Mouse (Mus musculus) lung, postnatal 0 days (tissue): Measurements from ENCODE around the gene Lsg1. TPM values are rescaled to one million over a fixed set of nuclear protein-coding genes. Genes with fewer than 3 reads are reported as not detected.

Experiments used
- ATAC-seq: fragments of 200-750 bp; cut with Nextera tagmentation; 2 replicates; pipeline ENCODE4 v1.8.0; 2017; ENCODE audit warnings: moderate library complexity
- DNase-seq: peaks from one replicate; pipeline ENCODE4 v3.0.0-alpha.2; 2016; ENCODE audit warnings: low spot score
- H3K27ac ChIP-seq: fragments of 300-500 bp; sonication (generic); 2 replicates; pipeline ENCODE4 v1.5.1; 2014; ENCODE audit warnings: antibody characterized with exemption, mild to moderate bottlenecking, low read length, mixed read lengths
- H3K27me3 ChIP-seq: fragments of 300-500 bp; sonication (generic); replicated peaks from 2 replicates; pipeline ENCODE4 v1.6.1; 2014; ENCODE audit warnings: low read length, mixed read lengths; ENCODE audit not compliant: insufficient read depth
- H3K36me3 ChIP-seq: fragments of 300-500 bp; sonication (generic); 2 replicates; pipeline ENCODE4 v1.6.1; 2014; ENCODE audit warnings: low read length, mixed read lengths; ENCODE audit not compliant: insufficient read depth
- H3K4me1 ChIP-seq: fragments of 300-500 bp; sonication (generic); 2 replicates; pipeline ENCODE4 v1.6.1; 2014; ENCODE audit warnings: antibody characterized with exemption, low read depth, low read length, mixed read lengths; ENCODE audit not compliant: insufficient read depth
- H3K4me2 ChIP-seq: fragments of 300-500 bp; sonication (generic); replicated peaks from 2 replicates; pipeline ENCODE4 v1.6.1; 2014; ENCODE audit warnings: low read depth, mild to moderate bottlenecking, low read length, moderate library complexity, mixed read lengths
- H3K4me3 ChIP-seq: fragments of 300-500 bp; sonication (generic); 2 replicates; pipeline ENCODE4 v1.5.1; 2014; ENCODE audit warnings: low read depth, low read length
- H3K9ac ChIP-seq: fragments of 300-500 bp; sonication (generic); replicated peaks from 2 replicates; pipeline ENCODE4 v1.6.1; 2014; ENCODE audit warnings: low read depth, mild to moderate bottlenecking
- H3K9me3 ChIP-seq: fragments of 300-500 bp; sonication (generic); 2 replicates; pipeline ENCODE4 v1.6.1; 2016; ENCODE audit warnings: low read length, mixed read lengths
- CTCF ChIP-seq: IDR thresholded peaks from 2 replicates; pipeline ENCODE4 v1.5.1; 2016; ENCODE audit warnings: antibody characterized with exemption, mild to moderate bottlenecking
- EP300 ChIP-seq: IDR thresholded peaks from 2 replicates; pipeline ENCODE4 v1.6.1; 2016; ENCODE audit warnings: antibody characterized with exemption, mild to moderate bottlenecking, control low read depth
- WGBS: fragments of 180-500 bp; shearing (Covaris S2); extraction: QIAGEN DNeasy Blood & Tissue Kit; methylation state at CpG from one replicate; pipeline ENCODE4 v1.1.7; 2014; 5-methylcytosine and 5-hydroxymethylcytosine counted together
- polyA plus RNA-seq: library from polyadenylated mRNA; unstranded; fragments of >200 nt; fragmentation: Nextera tagmentation; extraction: Ambion mirVana; gene quantifications from 2 replicates; pipeline ENCODE4 v1.2.1, GENCODE M21; 2015

The Lsg1 gene
- polyA plus RNA-seq, 1 experiment from 2014 or later = 28.2 TPM

GRCm38 (mm10) chr16:30554109-30554508 lies 33.3 kb downstream of the Lsg1 start:
- no peak overlapping the region for H3K4me3 ChIP-seq
- TF ChIP-seq EP300 (no peak), CTCF (no peak)
- H3K9me3 ChIP-seq = no peaks in the 10 kb centered on the region
- ATAC-seq (no peak), DNase-seq (no peak)
- H3K4me2 ChIP-seq = no peak overlapping the region
- H3K9ac ChIP-seq = no peak overlapping the region
- no peaks in the 10 kb centered on the region for H3K36me3 ChIP-seq
- peaks cover 14% of the 10 kb centered on the region; the same call in 1 of the 2 replicates for H3K4me1 ChIP-seq
- H3K27me3 ChIP-seq = no peaks in the 10 kb centered on the region
- no peak overlapping the region for H3K27ac ChIP-seq
- 93% methylated on average over 8 of the region's 8 CpGs for WGBS

- H3K36me3 ChIP-seq = no peaks in the 10 kb centered on the region
- H3K9me3 ChIP-seq = no peaks in the 10 kb centered on the region
- WGBS = 6% methylated on average over 11 of the region's 11 CpGs
- no peak overlapping the region for H3K4me3 ChIP-seq
- peaks cover 14% of the 10 kb centered on the region; the same call in 1 of the 2 replicates for H3K4me1 ChIP-seq
- H3K27me3 ChIP-seq = no peaks in the 10 kb centered on the region
- DNase-seq (peak; percentile 97), ATAC-seq (peak; percentile 90)
- H3K4me2 ChIP-seq = no peak overlapping the region
- H3K9ac ChIP-seq = no peak overlapping the region
- peak overlapping the region; percentile 91 for H3K27ac ChIP-seq
- TF ChIP-seq CTCF (no peak), EP300 (peak; percentile 87)
Observed at GRCm38 (mm10) chr16:30552621-30553338, 34.6 kb downstream of the Lsg1 start.

- DNase-seq = no peak
- H3K27me3 ChIP-seq = no peaks in the 10 kb centered on the region
- ATAC-seq = peak; percentile 6
- peak within 1 kb of the TSS; percentile 97 for H3K4me2 ChIP-seq
- no peaks in the 10 kb centered on the region for H3K36me3 ChIP-seq
- WGBS = 4% methylated on average over 14 of the region's 14 CpGs
- peaks cover 14% of the 10 kb centered on the region; the same call in 1 of the 2 replicates for H3K4me1 ChIP-seq
- H3K9me3 ChIP-seq = no peaks in the 10 kb centered on the region
- peak within 1 kb of the TSS; percentile 75 for H3K4me3 ChIP-seq
- H3K9ac ChIP-seq = peak within 1 kb of the TSS; percentile 83
- TF ChIP-seq CTCF (no peak), EP300 (no peak)
- H3K27ac ChIP-seq = peak within 1 kb of the TSS; percentile 32; the same call in 1 of the 2 replicates
Observed at GRCm38 (mm10) chr16:30550748-30551192, 36.6 kb downstream of the Lsg1 start, which contains the start of gene Tmem44. Gene Tmem44 (minus strand): TSS chr16:30550842.

GRCm38 (mm10) chr16:30549966-30550747 lies 37.2 kb downstream of the Lsg1 start:
- Histone ChIP-seq H3K4me2 (peak overlapping the region; percentile 97), H3K9ac (peak overlapping the region; percentile 83), H3K4me1 (peaks cover 14% of the 10 kb centered on the region; the same call in 1 of the 2 replicates), H3K4me3 (peak overlapping the region; percentile 75), H3K27ac (peak overlapping the region; percentile 32; the same call in 1 of the 2 replicates), H3K36me3 (no peaks in the 10 kb centered on the region), H3K27me3 (no peaks in the 10 kb centered on the region), H3K9me3 (no peaks in the 10 kb centered on the region)
- peak; percentile 76 for DNase-seq
- peak; percentile 80 for ATAC-seq
- TF ChIP-seq EP300 = no peak
- TF ChIP-seq CTCF = peak; percentile 95
- under 1% methylated on average over 45 of the region's 63 CpGs for WGBS

- 78% methylated on average over 7 of the region's 7 CpGs for whole genome bisulfite sequencing
- no peaks in the 10 kb centered on the region for H3K9me3 ChIP-seq
- H3K27ac ChIP-seq = no peak overlapping the region
- ATAC-seq = no peak
- TF ChIP-seq CTCF (no peak), EP300 (no peak)
- H3K4me3 ChIP-seq = peak overlapping the region; percentile 75
- no peaks in the 10 kb centered on the region for H3K36me3 ChIP-seq
- H3K27me3 ChIP-seq = no peaks in the 10 kb centered on the region
- H3K9ac ChIP-seq = no peak overlapping the region
- H3K4me1 ChIP-seq = peaks cover 14% of the 10 kb centered on the region; the same call in 1 of the 2 replicates
- no peak for DNase-seq
- peak overlapping the region; percentile 97 for H3K4me2 ChIP-seq
Observed at GRCm38 (mm10) chr16:30549516-30549915, 37.9 kb downstream of the Lsg1 start.

GRCm38 (mm10) chr16:30548291-30548690 lies 39.1 kb downstream of the Lsg1 start:
- peaks cover 14% of the 10 kb centered on the region; the same call in 1 of the 2 replicates for H3K4me1 ChIP-seq
- ATAC-seq = no peak
- H3K36me3 ChIP-seq = no peaks in the 10 kb centered on the region
- no peak overlapping the region for H3K4me3 ChIP-seq
- WGBS = 91% methylated on average over 5 of the region's 5 CpGs
- H3K9me3 ChIP-seq = no peaks in the 10 kb centered on the region
- no peak overlapping the region for H3K27ac ChIP-seq
- no peak for DNase-seq
- H3K27me3 ChIP-seq = no peaks in the 10 kb centered on the region
- no peak for TF ChIP-seq CTCF
- no peak for TF ChIP-seq EP300
- no peak overlapping the region for H3K4me2 ChIP-seq
- no peak overlapping the region for H3K9ac ChIP-seq
